Comparison of ENCODE assay signal across 7 mouse cellular contexts in the genomic region with DNA sequence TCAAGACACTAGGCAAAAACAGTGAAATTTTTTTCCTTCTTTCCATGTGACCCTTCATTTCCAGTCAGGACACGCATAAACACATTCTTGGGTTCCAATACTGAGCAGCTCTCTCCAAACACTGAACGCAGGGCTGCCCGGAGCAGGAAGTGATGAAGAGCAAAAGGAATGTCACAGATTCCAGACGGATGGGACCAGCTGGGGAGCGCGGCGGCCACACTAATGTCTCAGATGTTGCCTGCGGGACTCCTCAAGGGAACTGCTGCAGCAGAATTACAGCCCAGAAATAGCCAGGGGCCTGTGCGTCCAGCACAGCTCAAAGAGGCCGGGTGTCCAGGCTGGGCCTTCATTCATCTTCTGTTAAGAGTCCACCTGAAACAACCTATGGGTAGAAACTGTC. TPM values are rescaled to one million over a fixed set of nuclear protein-coding genes. Genes with fewer than 3 reads are reported as not detected.
DNase-seq lines count a peak whose midpoint lies in the region; ATAC-seq and TF ChIP-seq lines count a peak whose summit lies in the region.

No protein-coding gene starts in this region.

- DNase-seq in embryonic facial prominence, embryonic 14.5 days (ENCODE audit: low spot score) = peak; percentile 85
- DNase-seq in kidney, postnatal 0 days (ENCODE audit: low spot score) = peak; percentile 92
- DNase-seq in adrenal gland, adult 18-20 months (ENCODE audit: low spot score in 2 of 2) = no peak

- peaks cover 26% of the 10 kb centered on the region for H3K4me1 ChIP-seq in embryonic facial prominence, embryonic 14.5 days (ENCODE audit: control insufficient read depth, insufficient read depth, low read length)
- H3K4me1 ChIP-seq in heart, embryonic 13.5 days = peaks cover 99% of the 10 kb centered on the region
- H3K4me1 ChIP-seq in kidney, postnatal 0 days (replicated peaks; ENCODE audit: insufficient read depth, low read length) = peaks cover 13% of the 10 kb centered on the region
- H3K4me1 ChIP-seq in neural tube, embryonic 13.5 days (replicated peaks) = peaks cover 37% of the 10 kb centered on the region
- peaks cover 7% of the 10 kb centered on the region; the same call in 1 of the 2 replicates for H3K4me1 ChIP-seq in midbrain, embryonic 13.5 days (replicated peaks)

- H3K27me3 ChIP-seq in embryonic facial prominence, embryonic 14.5 days (replicated peaks; ENCODE audit: control insufficient read depth, insufficient read depth, low read length) = no peaks in the 10 kb centered on the region
- no peaks in the 10 kb centered on the region for H3K27me3 ChIP-seq in heart, embryonic 13.5 days (replicated peaks)
- H3K27me3 ChIP-seq in kidney, postnatal 0 days (ENCODE audit: insufficient read depth, low read length) = no peaks in the 10 kb centered on the region
- H3K27me3 ChIP-seq in neural tube, embryonic 13.5 days = no peaks in the 10 kb centered on the region
- no peaks in the 10 kb centered on the region for H3K27me3 ChIP-seq in midbrain, embryonic 13.5 days

- H3K4me3 ChIP-seq in embryonic facial prominence, embryonic 14.5 days (ENCODE audit: low read depth, low read length) = no peak overlapping the region
- no peak overlapping the region for H3K4me3 ChIP-seq in heart, embryonic 13.5 days
- H3K4me3 ChIP-seq in kidney, postnatal 0 days (replicated peaks; ENCODE audit: low read depth, low read length) = no peak overlapping the region
- H3K4me3 ChIP-seq in neural tube, embryonic 13.5 days = no peak overlapping the region
- H3K4me3 ChIP-seq in midbrain, embryonic 13.5 days (replicated peaks) = no peak overlapping the region

- no peak for TF ChIP-seq CTCF in kidney, postnatal 0 days (IDR thresholded peaks at IDR 0.05; ENCODE audit: low read depth)

- peak overlapping the region; percentile 81 for H3K27ac ChIP-seq in embryonic facial prominence, embryonic 14.5 days (replicated peaks; ENCODE audit: low read depth, low read length)
- peak overlapping the region; percentile 88 for H3K27ac ChIP-seq in heart, embryonic 13.5 days (replicated peaks)
- peak overlapping the region; percentile 83 for H3K27ac ChIP-seq in kidney, postnatal 0 days
- peak overlapping the region; percentile 61 for H3K27ac ChIP-seq in neural tube, embryonic 13.5 days (replicated peaks)
- H3K27ac ChIP-seq in midbrain, embryonic 13.5 days = no peak overlapping the region

- 34% methylated on average over 10 of the region's 10 CpGs for WGBS in embryonic facial prominence, embryonic 14.5 days
- 14% methylated on average over 10 of the region's 10 CpGs for WGBS in heart, embryonic 13.5 days
- WGBS in kidney, postnatal 0 days = 48% methylated on average over 10 of the region's 10 CpGs
- 56% methylated on average over 10 of the region's 10 CpGs for WGBS in neural tube, embryonic 13.5 days
- 79% methylated on average over 10 of the region's 10 CpGs for WGBS in midbrain, embryonic 13.5 days

- ATAC-seq in embryonic facial prominence, embryonic 14.5 days (ENCODE audit: low read depth) = peak; percentile 90
- ATAC-seq in heart, embryonic 13.5 days (ENCODE audit: extremely low read depth, insufficient number of reproducible peaks, low FRiP score, low TSS enrichment) = no peak
- ATAC-seq in kidney, postnatal 0 days (replicated peaks; ENCODE audit: low FRiP score, low read depth) = peak; percentile 75; the same call in 1 of the 2 replicates
- 0 out of 2 replicates have a peak, but pooled peaks have one; percentile 48 for ATAC-seq in neural tube, embryonic 13.5 days (ENCODE audit: low read depth)
- no peak for ATAC-seq in midbrain, embryonic 13.5 days
- no peak for ATAC-seq in frontal cortex, adult (ENCODE audit: low TSS enrichment)

- no peaks in the 10 kb centered on the region for H3K9me3 ChIP-seq in embryonic facial prominence, embryonic 14.5 days (ENCODE audit: control insufficient read depth, low read length)
- H3K9me3 ChIP-seq in heart, embryonic 13.5 days = no peaks in the 10 kb centered on the region
- no peaks in the 10 kb centered on the region for H3K9me3 ChIP-seq in kidney, postnatal 0 days (replicated peaks; ENCODE audit: low read length)
- no peaks in the 10 kb centered on the region for H3K9me3 ChIP-seq in neural tube, embryonic 13.5 days
- H3K9me3 ChIP-seq in midbrain, embryonic 13.5 days = no peaks in the 10 kb centered on the region

- no peaks in the 10 kb centered on the region for H3K36me3 ChIP-seq in embryonic facial prominence, embryonic 14.5 days (ENCODE audit: control insufficient read depth, insufficient read depth, low read length)
- no peaks in the 10 kb centered on the region; the same call in 1 of the 2 replicates for H3K36me3 ChIP-seq in heart, embryonic 13.5 days
- no peaks in the 10 kb centered on the region for H3K36me3 ChIP-seq in kidney, postnatal 0 days (ENCODE audit: insufficient read depth, low read length)
- no peaks in the 10 kb centered on the region; the same call in 1 of the 2 replicates for H3K36me3 ChIP-seq in neural tube, embryonic 13.5 days
- no peaks in the 10 kb centered on the region for H3K36me3 ChIP-seq in midbrain, embryonic 13.5 days

- H3K4me2 ChIP-seq in embryonic facial prominence, embryonic 14.5 days (ENCODE audit: low read depth, low read length) = no peak overlapping the region
- peak overlapping the region; percentile 39 for H3K4me2 ChIP-seq in heart, embryonic 13.5 days
- H3K4me2 ChIP-seq in kidney, postnatal 0 days (ENCODE audit: low read length) = no peak overlapping the region
- no peak overlapping the region for H3K4me2 ChIP-seq in neural tube, embryonic 13.5 days
- H3K4me2 ChIP-seq in midbrain, embryonic 13.5 days (replicated peaks) = no peak overlapping the region

- H3K9ac ChIP-seq in embryonic facial prominence, embryonic 14.5 days (ENCODE audit: low read depth, low read length) = no peak overlapping the region
- peak overlapping the region; percentile 63 for H3K9ac ChIP-seq in heart, embryonic 13.5 days
- 0 out of 2 replicates have a peak overlapping the region, but pooled peaks have one; percentile 9 for H3K9ac ChIP-seq in kidney, postnatal 0 days (ENCODE audit: low read depth, low read length)
- H3K9ac ChIP-seq in neural tube, embryonic 13.5 days = no peak overlapping the region
- no peak overlapping the region for H3K9ac ChIP-seq in midbrain, embryonic 13.5 days (replicated peaks)

RNA-seq across cellular contexts. Expression of a gene that starts 9.0 kb away (rescaled TPM):
- 39.4 and 40.2 TPM in 2 replicates for polyA plus RNA-seq in embryonic facial prominence, embryonic 14.5 days (2014; fragmentation: Nextera tagmentation; extraction: Ambion mirVana)
- polyA plus RNA-seq in heart, embryonic 13.5 days (2015; fragmentation: Nextera tagmentation; extraction: Ambion mirVana) = 23.4 and 24.4 TPM in 2 replicates
- 14.0 and 15.6 TPM in 2 replicates for polyA plus RNA-seq in kidney, postnatal 0 days (2015; fragmentation: Nextera tagmentation; extraction: Ambion mirVana)
- polyA plus RNA-seq in neural tube, embryonic 13.5 days (2015; fragmentation: Nextera tagmentation; extraction: Ambion mirVana) = 28.3 and 30.7 TPM in 2 replicates
- polyA plus RNA-seq in midbrain, embryonic 13.5 days (2015; fragmentation: Nextera tagmentation; extraction: Ambion mirVana) = 20.6 and 21.7 TPM in 2 replicates
- total RNA-seq in adrenal gland, adult 18-20 months (2021) = 10 to 100 TPM; 19.1 to 30.6 TPM

RNA-seq across cellular contexts. Expression of a gene that starts 37.3 kb away (rescaled TPM):
- polyA plus RNA-seq in embryonic facial prominence, embryonic 14.5 days (2014; fragmentation: Nextera tagmentation; extraction: Ambion mirVana) = 0.10 and 0.25 TPM in 2 replicates
- polyA plus RNA-seq in heart, embryonic 13.5 days (2015; fragmentation: Nextera tagmentation; extraction: Ambion mirVana) = not detected in 2 replicates
- polyA plus RNA-seq in kidney, postnatal 0 days (2015; fragmentation: Nextera tagmentation; extraction: Ambion mirVana) = not detected in 2 replicates
- polyA plus RNA-seq in neural tube, embryonic 13.5 days (2015; fragmentation: Nextera tagmentation; extraction: Ambion mirVana) = 1.3 and 1.8 TPM in 2 replicates
- 2.2 and 3.1 TPM in 2 replicates for polyA plus RNA-seq in midbrain, embryonic 13.5 days (2015; fragmentation: Nextera tagmentation; extraction: Ambion mirVana)
- total RNA-seq in adrenal gland, adult 18-20 months (2021) = not detected

Comparison
In these comparisons a context has a peak if more than half of its experiments do, and no peak if none do; other contexts are left out.
1. ATAC-seq: peak in embryonic facial prominence, embryonic 14.5 days (single experiment), kidney, postnatal 0 days (single experiment) and neural tube, embryonic 13.5 days (single experiment); none in heart, embryonic 13.5 days (single experiment), midbrain, embryonic 13.5 days (single experiment) and frontal cortex, adult (single experiment).
2. DNase-seq: peak in embryonic facial prominence, embryonic 14.5 days (single experiment) and kidney, postnatal 0 days (single experiment); none in adrenal gland, adult 18-20 months (0 of 2).
3. H3K9ac ChIP-seq: peak in heart, embryonic 13.5 days (single experiment) and kidney, postnatal 0 days (single experiment); none in embryonic facial prominence, embryonic 14.5 days (single experiment), neural tube, embryonic 13.5 days (single experiment) and midbrain, embryonic 13.5 days (single experiment).